8 mouse cellular contexts compared by ENCODE assay signal in the genomic region with DNA sequence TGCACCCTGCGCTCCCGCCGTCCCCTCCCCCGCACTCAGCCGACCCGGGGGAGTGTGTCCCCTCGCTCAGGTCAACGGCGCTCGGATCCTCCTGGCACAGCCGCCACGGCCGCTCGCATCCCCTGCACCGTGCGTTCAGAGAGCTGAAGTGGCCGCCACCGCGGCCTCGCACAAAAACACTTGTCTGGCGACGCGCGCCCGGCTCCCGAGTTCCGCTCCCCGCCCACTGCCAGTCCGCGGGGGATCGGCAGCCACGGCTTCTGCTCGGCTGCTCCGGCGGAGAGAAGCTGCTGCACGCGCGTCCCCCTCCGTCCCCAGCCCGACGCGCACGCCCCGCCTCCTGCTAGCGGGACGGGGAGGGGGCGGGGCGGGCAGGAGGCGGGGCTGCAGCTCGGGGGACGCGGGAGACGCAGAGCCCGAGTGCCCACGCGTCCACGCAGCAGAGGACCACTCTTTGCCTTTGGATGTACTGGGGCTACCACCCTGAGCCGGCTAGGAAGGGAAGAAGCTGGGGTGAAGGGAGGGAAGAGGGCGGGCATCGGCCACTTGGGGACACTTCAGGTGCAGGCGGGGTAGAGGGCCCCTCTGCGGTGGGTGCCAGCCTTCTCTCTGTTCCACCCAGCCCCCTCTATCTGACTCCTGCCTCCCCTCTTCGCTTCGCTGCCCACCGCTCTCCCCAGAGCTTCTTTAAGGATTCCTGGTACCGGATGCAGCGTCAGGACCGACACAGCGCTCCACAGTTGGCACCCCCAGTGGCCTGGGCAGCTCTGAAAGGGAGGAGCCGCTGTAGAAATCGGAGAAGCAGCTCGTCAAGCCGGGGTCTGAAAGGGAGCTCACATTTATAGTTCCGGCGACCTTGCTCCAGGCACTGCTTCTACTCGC. TPM values are rescaled to one million over a fixed set of nuclear protein-coding genes. Genes with fewer than 3 reads are reported as not detected.
DNase-seq lines count a peak whose midpoint lies in the region; ATAC-seq and TF ChIP-seq lines count a peak whose summit lies in the region.

A gene (minus strand): TSS at position 291 of the 882 bp plus-strand sequence.

- H3K9me3 ChIP-seq in forebrain, embryonic 12.5 days: no peaks in the 10 kb centered on the region
- H3K9me3 ChIP-seq in heart, embryonic 16.5 days (replicated peaks; ENCODE audit: control insufficient read depth, low read length): no peaks in the 10 kb centered on the region
- no peaks in the 10 kb centered on the region for H3K9me3 ChIP-seq in liver, embryonic 13.5 days (replicated peaks)

- TF ChIP-seq CTCF in testis, adult 2 months (IDR thresholded peaks at IDR 0.05; ENCODE audit: control insufficient read depth, insufficient read depth, insufficient replicate concordance, low read depth, low read length): no peak

- H3K36me3 ChIP-seq in forebrain, embryonic 12.5 days (replicated peaks): no peaks in the 10 kb centered on the region
- H3K36me3 ChIP-seq in heart, embryonic 16.5 days (ENCODE audit: control insufficient read depth, insufficient read depth): no peaks in the 10 kb centered on the region
- no peaks in the 10 kb centered on the region for H3K36me3 ChIP-seq in liver, embryonic 13.5 days
- H3K36me3 ChIP-seq in testis, adult 2 months (ENCODE audit: control insufficient read depth, insufficient read depth, low read length): no peaks in the 10 kb centered on the region

- peak; percentile 20; the same call in 1 of the 2 replicates for TF ChIP-seq POLR2A in testis, adult 2 months (IDR thresholded peaks at IDR 0.05; ENCODE audit: control insufficient read depth, low read depth, low read length)

- peaks cover 57% of the 10 kb centered on the region for H3K4me1 ChIP-seq in forebrain, embryonic 12.5 days
- H3K4me1 ChIP-seq in heart, embryonic 16.5 days (ENCODE audit: control insufficient read depth, insufficient read depth, low read length): peaks cover 9% of the 10 kb centered on the region
- H3K4me1 ChIP-seq in liver, embryonic 13.5 days (replicated peaks): peaks cover 12% of the 10 kb centered on the region
- peaks cover 20% of the 10 kb centered on the region for H3K4me1 ChIP-seq in testis, adult 2 months (ENCODE audit: control insufficient read depth, insufficient read depth, low read length)

- peak within 1 kb of the TSS; percentile 95 for H3K27ac ChIP-seq in forebrain, embryonic 12.5 days
- H3K27ac ChIP-seq in heart, embryonic 16.5 days (ENCODE audit: low read length): peak within 1 kb of the TSS; percentile 57; the same call in 1 of the 2 replicates
- H3K27ac ChIP-seq in liver, embryonic 13.5 days: no peak within 1 kb of the TSS
- peak within 1 kb of the TSS; percentile 39 for H3K27ac ChIP-seq in testis, adult 2 months (ENCODE audit: control insufficient read depth, insufficient read depth, low read depth, low read length)

- peak within 1 kb of the TSS; percentile 94 for H3K9ac ChIP-seq in forebrain, embryonic 12.5 days
- peak within 1 kb of the TSS; percentile 64 for H3K9ac ChIP-seq in heart, embryonic 16.5 days (ENCODE audit: low read length)
- H3K9ac ChIP-seq in liver, embryonic 13.5 days: peak within 1 kb of the TSS; percentile 36

- peak; percentile 90 for ATAC-seq in forebrain, embryonic 12.5 days (ENCODE audit: low FRiP score)
- ATAC-seq in heart, embryonic 16.5 days (replicated peaks; ENCODE audit: extremely low read depth, insufficient read depth, low FRiP score): peak; percentile 88
- ATAC-seq in liver, embryonic 13.5 days (ENCODE audit: low read depth): peak; percentile 43; the same call in 1 of the 2 replicates

- peak; percentile 60 for DNase-seq in CD4-positive, CD25-positive, alpha-beta regulatory T cell, adult 2 months (ENCODE audit: low read depth, low spot score)
- peak; percentile 78 for DNase-seq in brain, embryonic 18.5 days (ENCODE audit: low read depth, low spot score)
- peak; percentile 83 for DNase-seq in kidney, postnatal 14 days
- no peak for DNase-seq in liver, embryonic 13.5 days
- DNase-seq in neural tube, embryonic 10.5 days (ENCODE audit: extremely low spot score, low spot score): peak; percentile 82

- WGBS in forebrain, embryonic 12.5 days: under 1% methylated on average over 73 of the region's 76 CpGs
- WGBS in heart, embryonic 16.5 days: under 1% methylated on average over 75 of the region's 76 CpGs
- WGBS in liver, embryonic 13.5 days (ENCODE audit: insufficient replicate concordance): under 1% methylated on average over 70 of the region's 76 CpGs

- H3K4me2 ChIP-seq in forebrain, embryonic 12.5 days: peak within 1 kb of the TSS; percentile 83
- peak within 1 kb of the TSS; percentile 100 for H3K4me2 ChIP-seq in heart, embryonic 16.5 days (ENCODE audit: low read depth, low read length)
- peak within 1 kb of the TSS; percentile 74 for H3K4me2 ChIP-seq in liver, embryonic 13.5 days

- peaks cover 18% of the 10 kb centered on the region for H3K27me3 ChIP-seq in forebrain, embryonic 12.5 days
- peaks cover 38% of the 10 kb centered on the region for H3K27me3 ChIP-seq in heart, embryonic 16.5 days (ENCODE audit: control insufficient read depth, insufficient read depth, low read length)
- H3K27me3 ChIP-seq in liver, embryonic 13.5 days: peaks cover 75% of the 10 kb centered on the region
- peaks cover 2% of the 10 kb centered on the region; the same call in 1 of the 2 replicates for H3K27me3 ChIP-seq in testis, adult 2 months (ENCODE audit: control insufficient read depth, insufficient read depth, low read length)

- peak within 1 kb of the TSS; percentile 94 for H3K4me3 ChIP-seq in forebrain, embryonic 12.5 days (replicated peaks)
- peak within 1 kb of the TSS; percentile 83 for H3K4me3 ChIP-seq in heart, embryonic 16.5 days (ENCODE audit: low read length)
- H3K4me3 ChIP-seq in liver, embryonic 13.5 days (replicated peaks): peak within 1 kb of the TSS; percentile 60
- peak within 1 kb of the TSS; percentile 79 for H3K4me3 ChIP-seq in testis, adult 2 months (ENCODE audit: control insufficient read depth, low read depth, low read length)

RNA-seq across cellular contexts. Expression of the gene that starts here (rescaled TPM):
- 43.0 and 49.3 TPM in 2 replicates for polyA plus RNA-seq in forebrain, embryonic 12.5 days (2016; fragmentation: Nextera tagmentation; extraction: Ambion mirVana)
- 1.7 and 1.9 TPM in 2 replicates for polyA plus RNA-seq in heart, embryonic 16.5 days (2015; fragmentation: Nextera tagmentation; extraction: Ambion mirVana)
- 0.12 and 0.14 TPM in 2 replicates for polyA plus RNA-seq in liver, embryonic 13.5 days (2015; fragmentation: Nextera tagmentation; extraction: Ambion mirVana)
- polyA plus RNA-seq in testis, adult 2 months (2012; rRNA removed): 5.6 and 6.8 TPM in 2 replicates

Comparison
In these comparisons a context has a peak if more than half of its experiments do, and no peak if none do; other contexts are left out.
1. Peak in ATAC-seq, H3K4me3 ChIP-seq, H3K9ac ChIP-seq and H3K4me2 ChIP-seq in liver, embryonic 13.5 days; RNA of the gene not detected or under 1 TPM.
2. H3K9ac ChIP-seq: peak in every context shown above with its lines; median percentile 94 in forebrain, embryonic 12.5 days; 64 in heart, embryonic 16.5 days; 36 in liver, embryonic 13.5 days.